Mouse (Mus musculus): ENCODE measurements at regions not wholly inside any gene's neighbourhood (a gene's known extent, or its start where the extent isn't known, plus 50 kb on each side); places are given as distances from the start of the nearest gene placed in this dataset.

- TF ChIP-seq POLR2A (IDR thresholded peaks at IDR 0.05; ENCODE audit: insufficient read depth, low read depth, low read length) (no peak), CTCF (IDR thresholded peaks at IDR 0.05; ENCODE audit: insufficient read depth, low read depth, low read length) (no peak)
Measured at GRCm38 (mm10) chr19:28095620-28096019, 84.7 kb upstream of the Rfx3 start.
